Mouse (Mus musculus) CH12.LX (cell line): ENCODE results near the gene Best2. TPM values are rescaled to one million over a fixed set of nuclear protein-coding genes. Genes with fewer than 3 reads are reported as not detected.

Experiments used
- DNase-seq: peaks from one replicate; pipeline ENCODE4 v3.0.0-alpha.2; 2013; ENCODE audit errors: extremely low read depth
- H3K27ac ChIP-seq: 2 replicates; pipeline ENCODE4 v1.5.1; 2012; ENCODE audit warnings: low read depth, mild to moderate bottlenecking, control low read depth, moderate library complexity; ENCODE audit not compliant: insufficient read depth
- H3K27me3 ChIP-seq: replicated peaks from 2 replicates; pipeline ENCODE3; 2012; ENCODE audit warnings: inconsistent platforms
- H3K36me3 ChIP-seq, 2 experiments: replicated peaks in 1 of 2; 2 replicates each; pipeline versions ENCODE3 to v1.6.1; 2012; ENCODE audit warnings: inconsistent platforms in 1 of 2, low read length in 1 of 2, mild to moderate bottlenecking in 1 of 2, mixed read lengths in 1 of 2, moderate library complexity in 1 of 2; ENCODE audit not compliant: control insufficient read depth in 1 of 2, insufficient read depth in 1 of 2
- H3K4me1 ChIP-seq, 2 experiments: 2 replicates each; pipeline ENCODE4 v1.6.1; 2012; ENCODE audit warnings: inconsistent platforms in 1 of 2, moderate library complexity in 1 of 2; ENCODE audit not compliant: insufficient read depth in 2 of 2, control insufficient read depth in 1 of 2
- H3K4me2 ChIP-seq: 2 replicates; pipeline ENCODE4 v1.6.1; 2012; ENCODE audit warnings: low read depth, mild to moderate bottlenecking, control low read depth; ENCODE audit not compliant: poor library complexity, insufficient read depth, severe bottlenecking
- H3K4me3 ChIP-seq, 3 experiments: fragments of 150-350 bp in 1 of 3; sonication (generic) in 1 of 3; replicated peaks in 1 of 3; 2 replicates each; pipeline versions ENCODE3 to v1.5.1; 2011 to 2012; ENCODE audit warnings: low read depth in 2 of 3, low read length in 2 of 3, mild to moderate bottlenecking in 2 of 3, moderate library complexity in 2 of 3, control low read depth in 1 of 3, improper control_type of control experiment in 1 of 3, inconsistent platforms in 1 of 3, mixed read lengths in 1 of 3; ENCODE audit not compliant: poor library complexity in 1 of 3
- H3K79me2 ChIP-seq: replicated peaks from 2 replicates; pipeline ENCODE4 v1.6.1; 2012; ENCODE audit warnings: mild to moderate bottlenecking, moderate library complexity; ENCODE audit not compliant: control insufficient read depth, poor library complexity, insufficient read depth, severe bottlenecking; ENCODE audit errors: extremely low read depth
- H3K9ac ChIP-seq: 2 replicates; pipeline ENCODE4 v1.6.1; 2012; ENCODE audit warnings: low read depth, mild to moderate bottlenecking, control low read depth, moderate library complexity; ENCODE audit not compliant: insufficient read depth
- H3K9me3 ChIP-seq: replicated peaks from 2 replicates; pipeline ENCODE3; 2012; ENCODE audit warnings: low read length, inconsistent platforms, mixed read lengths
- BHLHE40 ChIP-seq: IDR thresholded peaks from 2 replicates; pipeline ENCODE4 v1.6.1; 2011; ENCODE audit warnings: mild to moderate bottlenecking, low read depth, low read length, improper control_type of control experiment
- CHD2 ChIP-seq: IDR thresholded peaks from 2 replicates; pipeline ENCODE4 v1.6.1; 2011; ENCODE audit warnings: low read length, improper control_type of control experiment
- CTCF ChIP-seq, 2 experiments: IDR thresholded peaks in 1 of 2; conservative IDR thresholded peaks in 1 of 2; 2 replicates each; pipeline ENCODE4 v1.5.1; 2011 to 2012; ENCODE audit warnings: low read depth in 2 of 2, low read length in 2 of 2, improper control_type of control experiment in 1 of 2, inconsistent platforms in 1 of 2, mild to moderate bottlenecking in 1 of 2, moderate library complexity in 1 of 2
- HCFC1 ChIP-seq: IDR thresholded peaks from 2 replicates; pipeline ENCODE4 v1.6.1; 2012; ENCODE audit warnings: low read depth, mild to moderate bottlenecking, inconsistent platforms, low read length, improper control_type of control experiment
- JUND ChIP-seq: conservative IDR thresholded peaks from 2 replicates; pipeline ENCODE4 v1.6.1; 2011; ENCODE audit warnings: low read depth, low read length, improper control_type of control experiment
- KAT2A ChIP-seq: IDR thresholded peaks from 2 replicates; pipeline ENCODE4 v1.6.1; 2012; ENCODE audit warnings: low read length, improper control_type of control experiment, inconsistent platforms; ENCODE audit not compliant: insufficient replicate concordance
- MAX ChIP-seq: IDR thresholded peaks from 2 replicates; pipeline ENCODE4 v1.6.1; 2011; ENCODE audit warnings: low read length, improper control_type of control experiment
- MAZ ChIP-seq: IDR thresholded peaks from 2 replicates; pipeline ENCODE4 v1.6.1; 2012; ENCODE audit warnings: low read depth, mild to moderate bottlenecking, inconsistent platforms, low read length, improper control_type of control experiment, moderate library complexity
- MEF2A ChIP-seq: IDR thresholded peaks from 2 replicates; pipeline ENCODE4 v1.6.1; 2014; ENCODE audit warnings: low read depth, mild to moderate bottlenecking, inconsistent platforms, low read length, improper control_type of control experiment, borderline replicate concordance
- MXI1 ChIP-seq: IDR thresholded peaks from 2 replicates; pipeline ENCODE4 v1.6.1; 2011; ENCODE audit warnings: mild to moderate bottlenecking, low read depth, low read length, improper control_type of control experiment
- NELFE ChIP-seq: IDR thresholded peaks from 2 replicates; pipeline ENCODE4 v1.6.1; 2011; ENCODE audit warnings: low read depth, low read length, improper control_type of control experiment
- NRF1 ChIP-seq: IDR thresholded peaks from 2 replicates; pipeline ENCODE4 v1.6.1; 2014; ENCODE audit warnings: low read depth, mild to moderate bottlenecking, inconsistent platforms, low read length, improper control_type of control experiment, moderate library complexity
- PAX5 ChIP-seq: IDR thresholded peaks from 2 replicates; pipeline ENCODE4 v1.6.1; 2012; ENCODE audit warnings: low read length, inconsistent platforms, mixed read lengths
- POLR2A ChIP-seq: IDR thresholded peaks from 2 replicates; pipeline ENCODE4 v1.6.1; 2011; ENCODE audit warnings: low read depth, mild to moderate bottlenecking, improper control_type of control experiment, low read length
- RAD21 ChIP-seq: IDR thresholded peaks from 2 replicates; pipeline ENCODE4 v1.6.1; 2011; ENCODE audit warnings: low read depth, mild to moderate bottlenecking, low read length, improper control_type of control experiment, moderate library complexity
- SIN3A ChIP-seq: IDR thresholded peaks from 2 replicates; pipeline ENCODE4 v1.6.1; 2012; ENCODE audit warnings: low read length, improper control_type of control experiment, inconsistent platforms
- TBP ChIP-seq: conservative IDR thresholded peaks from 2 replicates; pipeline ENCODE4 v1.6.1; 2011; ENCODE audit warnings: low read depth, low read length, improper control_type of control experiment
- USF1 ChIP-seq: IDR thresholded peaks from 2 replicates; pipeline ENCODE4 v1.6.1; 2014; ENCODE audit warnings: low read depth, mild to moderate bottlenecking, inconsistent platforms, low read length, improper control_type of control experiment
- ZC3H11A ChIP-seq: IDR thresholded peaks from 2 replicates; pipeline ENCODE4 v1.6.1; 2012; ENCODE audit warnings: low read depth, mild to moderate bottlenecking, inconsistent platforms, low read length, improper control_type of control experiment
- ZMIZ1 ChIP-seq: IDR thresholded peaks from 2 replicates; pipeline ENCODE4 v1.6.1; 2012; ENCODE audit warnings: low read depth, mild to moderate bottlenecking, inconsistent platforms, low read length, improper control_type of control experiment
- ZNF384 ChIP-seq: IDR thresholded peaks from 2 replicates; pipeline ENCODE4 v1.6.1; 2012; ENCODE audit warnings: low read depth, low read length, improper control_type of control experiment, inconsistent platforms
- dilution Hi-C: fragments of 300-500 bp; cut with MboI; formaldehyde crosslinking; loops from 2 replicates; pipeline ENCODE4 v1.14.3; 2020; ENCODE audit warnings: low sequenced_read_pairs; ENCODE audit not compliant: extremely low pct_unique_long_range_greater_than_20kb, extremely low pct_ligation_motif_present
- in situ Hi-C: fragments of 300-500 bp; cut with MboI; formaldehyde crosslinking; loops from 3 replicates; pipeline ENCODE4 v1.14.3; 2019; ENCODE audit warnings: low sequenced_read_pairs, low pct_ligation_motif_present, low pct_unique_long_range_greater_than_20kb, mixed read lengths
- polyA plus RNA-seq: library from polyadenylated mRNA; unstranded; fragments of >175 nt; gene quantifications from 2 replicates; pipeline ENCODE4 v1.2.1, GENCODE M21; 2012; ENCODE audit warnings: low read depth; ENCODE audit not compliant: insufficient read length
- total RNA-seq, 2 experiments: library from RNA; depleted of rRNA; stranded (reverse); fragments of 300-350 nt in 1 of 2; fragments of >200 nt in 1 of 2; gene quantifications; 2 replicates each; pipeline ENCODE4 v1.2.3; 2012 to 2014

Best2 gene
- total and polyA plus RNA-seq, 3 experiments: 0.23 TPM; not detected in 2

DNA sequence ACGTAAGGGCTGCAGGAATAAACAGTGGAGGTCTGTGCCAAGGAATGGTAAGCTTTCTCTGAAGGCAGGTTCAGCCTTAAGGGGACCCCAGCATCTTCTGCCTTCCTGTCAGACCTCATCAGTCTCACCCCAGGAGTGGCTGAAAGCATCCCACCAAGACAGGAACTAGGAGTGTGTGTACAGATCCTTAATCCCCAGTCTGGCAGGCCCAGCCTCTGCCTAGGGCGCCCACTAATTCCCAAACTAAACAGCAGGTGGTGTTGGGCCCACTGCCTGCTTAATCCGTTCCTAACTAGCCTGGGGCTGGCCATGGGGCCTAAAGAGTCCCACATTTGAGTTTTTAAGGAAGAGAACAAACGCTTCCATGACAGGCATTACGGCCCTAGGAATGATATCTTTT is 2.9 kb upstream of the Best2 start:
- Histone ChIP-seq H3K4me2 (no peak overlapping the region), H3K36me3 (peaks cover 46 to 59% of the 10 kb centered on the region in 2 experiments), H3K27ac (no peak overlapping the region), H3K4me3 (no peak overlapping the region)
- in situ Hi-C loops: no loop called here
- DNase-seq: no peak
- dilution Hi-C loops: no loop called here
- no peak for TF ChIP-seq USF1
- no peak for TF ChIP-seq RAD21
- no peak for TF ChIP-seq MAZ
- no peak for TF ChIP-seq BHLHE40
- no peak for TF ChIP-seq ZC3H11A
- no peak for TF ChIP-seq MEF2A
- no peak for TF ChIP-seq MAX
- TF ChIP-seq NRF1: no peak
- TF ChIP-seq MXI1: no peak
- TF ChIP-seq POLR2A: no peak
- TF ChIP-seq KAT2A: no peak
- no peak for TF ChIP-seq PAX5
- no peak for TF ChIP-seq TBP
- no peak for TF ChIP-seq HCFC1
- TF ChIP-seq, all 38 proteins: peak for 0
- Histone ChIP-seq H3K9me3 (no peaks in the 10 kb centered on the region), H3K4me1 (peaks cover 0 to 8% of the 10 kb centered on the region in 2 experiments; a peak in 2 of 4 replicates), H3K79me2 (peaks cover under 1% of the 10 kb centered on the region), H3K27me3 (no peaks in the 10 kb centered on the region), H3K9ac (no peak overlapping the region)

DNA sequence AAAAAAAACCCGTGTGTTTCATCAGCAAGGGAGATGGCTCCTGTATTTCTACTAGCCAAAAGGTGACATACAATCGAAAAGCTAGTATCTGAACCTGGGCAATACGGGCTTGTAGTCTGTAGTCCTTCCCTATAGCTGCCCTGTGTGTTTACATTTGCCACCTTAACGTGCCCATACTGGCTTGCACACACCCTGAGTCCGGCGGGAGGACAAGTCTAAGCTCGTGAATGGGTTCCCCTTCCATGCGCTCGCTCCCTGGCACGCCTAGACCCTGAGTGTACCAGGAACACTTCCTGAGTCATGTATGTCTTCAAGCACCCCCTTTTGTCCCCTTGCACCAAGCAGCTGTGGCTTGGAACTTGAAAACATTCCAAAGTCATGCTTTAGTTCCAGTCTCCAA is 2.4 kb upstream of the Best2 start:
- no peaks in the 10 kb centered on the region for H3K27me3 ChIP-seq
- TF ChIP-seq CTCF (conservative IDR thresholded peaks at IDR 0.05 in 1 of 2, IDR thresholded peaks at IDR 0.05 in 1 of 2; ENCODE audit: low read depth in 2 of 2, low read length in 2 of 2): no peak
- TF ChIP-seq POLR2A: no peak
- no peak for TF ChIP-seq NRF1
- no peak for TF ChIP-seq MEF2A
- TF ChIP-seq SIN3A: no peak
- TF ChIP-seq MAX: no peak
- TF ChIP-seq ZMIZ1: no peak
- no peak for TF ChIP-seq TBP
- no peak for TF ChIP-seq JUND
- no peak for TF ChIP-seq RAD21
- no peak for TF ChIP-seq USF1
- no peak for TF ChIP-seq ZNF384
- TF ChIP-seq NELFE: no peak
- no peak for TF ChIP-seq MAZ
- no peak for TF ChIP-seq HCFC1
- no peak for TF ChIP-seq CHD2
- TF ChIP-seq, all 38 proteins: peak for 0
- Histone ChIP-seq H3K4me3 (no peak overlapping the region), H3K36me3 (peaks cover 41 to 54% of the 10 kb centered on the region in 2 experiments), H3K4me2 (no peak overlapping the region; the same call in 1 of the 2 replicates), H3K79me2 (no peaks in the 10 kb centered on the region), H3K9ac (no peak overlapping the region), H3K27ac (no peak overlapping the region), H3K4me1 (peaks cover 0 to 4% of the 10 kb centered on the region in 2 experiments; a peak in 1 of 4 replicates), H3K9me3 (no peaks in the 10 kb centered on the region)
- dilution Hi-C loops: no loop called here
- no peak for DNase-seq
- in situ Hi-C loops: no loop called here
